Mouse (Mus musculus) urinary bladder, adult 18-20 months (tissue): Measurements from ENCODE around the gene Gm7903.
"Not testable (repeated sequence)": the region's sequence is repeated elsewhere in the genome, so short reads cannot be mapped to it uniquely, and the experiment has no call there.

Experiments
- DNase-seq, 2 experiments: peaks; one replicate each; pipeline ENCODE4 v3.0.0; 2022; ENCODE audit warnings: low spot score in 2 of 2, mixed read lengths in 2 of 2

The Gm7903 gene

GRCm38 (mm10) chrX:135433535-135433934, at the start of gene Gm7903:
Gene Gm7903 (plus strand): TSS chrX:135433835.
- DNase-seq, result not testable (repeated sequence)

GRCm38 (mm10) chrX:135403578-135403977, 30.1 kb upstream of the Gm7903 start:
- DNase-seq, result not testable (repeated sequence)

- DNase-seq, result not testable (repeated sequence)
Measured at GRCm38 (mm10) chrX:135421203-135421602, 12.4 kb upstream of the Gm7903 start.

GRCm38 (mm10) chrX:135421824-135422223, 11.8 kb upstream of the Gm7903 start:
- DNase-seq, result not testable (repeated sequence)

GRCm38 (mm10) chrX:135422473-135422872, 11.2 kb upstream of the Gm7903 start:
- not testable (repeated sequence) for DNase-seq

- DNase-seq, result not testable (repeated sequence)
Measured at GRCm38 (mm10) chrX:135464160-135464559, 30.5 kb downstream of the Gm7903 start.

GRCm38 (mm10) chrX:135481902-135482301, 48.3 kb downstream of the Gm7903 start:
- DNase-seq, result not testable (repeated sequence)

GRCm38 (mm10) chrX:135483183-135483582, 49.5 kb downstream of the Gm7903 start:
- not testable (repeated sequence) for DNase-seq
